Mouse (Mus musculus) adipose tissue, adult 10 weeks (tissue): ENCODE measurements around the gene Csnk2a2. TPM values are rescaled to one million over a fixed set of nuclear protein-coding genes. Genes with fewer than 3 reads are reported as not detected.

ENCODE experiments used
- polyA plus RNA-seq: library from polyadenylated mRNA; stranded (reverse); fragments of 350-450 nt; fragmentation: Illumina TruSeq; extraction: RNeasy Lipid Tissue Mini Kit (QIAGEN cat#74804); gene quantifications from one replicate; pipeline ENCODE4 v1.2.3, GENCODE M21; 2014; ENCODE audit warnings: low read depth, low replicate concordance

Gene Csnk2a2
- 43.6 TPM for polyA plus RNA-seq

DNA sequence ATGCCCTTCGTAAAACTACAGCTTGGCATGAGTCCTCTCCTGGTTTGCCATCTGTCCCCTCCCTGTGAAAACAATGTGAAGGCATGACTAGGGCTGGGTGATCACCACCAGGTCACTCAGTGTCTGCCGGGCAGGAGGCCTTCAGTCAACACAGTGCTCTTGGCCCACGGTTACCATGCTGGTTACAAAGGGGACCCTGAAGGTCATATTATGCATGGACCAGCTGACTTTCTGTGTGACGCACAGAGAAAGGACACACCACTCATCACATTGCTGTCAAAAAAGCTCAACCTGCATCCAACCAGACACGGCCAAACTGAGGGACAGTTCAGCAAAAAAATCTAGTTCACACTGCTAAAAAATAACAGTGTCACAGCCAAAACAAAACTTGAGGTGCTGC lies at the start of gene Csnk2a2:
TSS of gene Csnk2a2 (minus strand) at position 34 of the 400 bp plus-strand sequence.

DNA sequence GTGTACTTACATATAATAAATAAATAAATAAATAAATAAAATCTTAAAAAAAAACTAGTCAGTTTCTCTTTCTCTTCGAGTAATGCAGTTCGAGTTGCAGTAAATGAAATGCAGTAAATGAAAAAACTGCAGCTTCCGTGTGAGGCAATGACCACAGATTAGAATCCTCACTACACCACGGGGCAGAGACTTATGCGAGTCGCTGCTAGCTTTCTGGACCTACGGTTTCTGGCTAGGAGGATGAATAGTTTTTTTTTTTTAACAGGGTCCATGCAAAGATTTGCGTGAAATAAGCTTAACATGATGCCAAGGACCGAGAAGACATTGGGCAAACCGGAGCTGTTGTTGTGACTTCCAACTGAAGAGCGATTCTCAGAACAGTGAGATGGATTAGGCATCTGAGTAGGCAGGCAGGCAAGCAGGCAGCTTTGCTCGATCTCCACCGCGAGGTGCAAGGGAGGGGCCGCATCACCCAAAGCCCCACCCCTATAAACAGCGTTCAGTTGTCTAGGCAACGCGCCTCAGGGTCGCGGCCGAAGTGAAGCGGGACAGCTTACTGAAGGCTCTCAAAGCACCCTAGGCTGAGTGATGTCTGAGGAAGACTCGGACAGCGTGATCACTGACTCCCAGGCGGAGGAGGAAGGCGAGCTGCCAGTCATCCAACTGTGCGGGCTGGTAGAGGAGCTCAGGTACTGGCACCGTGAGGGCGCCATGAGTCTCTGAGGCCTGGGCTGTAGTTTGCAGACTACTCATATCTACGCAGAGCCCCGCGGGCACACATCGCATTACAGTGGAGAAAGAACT lies 43.9 kb upstream of the Csnk2a2 start, which contains the start of gene Ccdc113:
TSS of gene Ccdc113 (plus strand) at position 502 of the 804 bp plus-strand sequence.

DNA sequence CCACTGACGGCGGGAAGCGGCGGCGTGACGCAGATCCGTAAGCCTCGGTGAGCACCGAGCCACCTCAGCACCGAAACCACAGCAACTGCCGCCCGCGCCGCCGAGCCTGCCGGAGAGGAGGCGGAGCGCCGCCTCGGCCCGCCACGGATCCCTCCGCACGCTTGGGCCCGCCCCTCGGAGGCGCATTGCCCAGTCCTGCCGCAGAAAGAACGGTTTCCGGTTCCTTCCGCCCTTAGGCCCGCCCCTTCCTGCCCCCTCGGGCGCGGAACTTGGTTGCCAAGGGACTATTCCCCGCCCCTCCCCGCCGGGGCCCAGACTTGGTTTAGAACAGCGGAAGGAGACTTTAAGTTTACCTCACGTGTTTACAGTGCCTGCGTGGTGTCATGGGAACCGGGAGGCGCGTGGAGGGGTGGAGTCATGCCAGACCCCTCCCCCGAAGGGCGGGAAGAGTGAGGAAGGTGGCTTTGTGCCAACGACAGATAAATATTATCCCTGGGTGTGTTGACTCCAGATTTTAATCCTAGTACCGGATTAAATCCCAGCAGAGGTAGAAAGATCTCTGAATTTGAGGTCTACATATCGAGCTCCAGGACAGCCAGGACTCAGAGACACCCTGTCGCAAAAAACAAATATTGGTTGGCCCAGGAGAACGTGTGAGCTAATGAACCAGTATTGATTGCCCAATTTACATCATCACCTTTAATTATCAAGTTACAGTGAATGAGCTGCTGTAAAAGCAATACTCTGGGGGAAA lies 55.0 kb downstream of the Csnk2a2 start, which contains the start of gene Cfap20:
TSS of gene Cfap20 (minus strand) at position 184 of the 754 bp plus-strand sequence.

Other genes with a start within 250 kb of the Csnk2a2 start
- 0.69 TPM for gene Cngb1, start 183.5 kb downstream of the Csnk2a2 start, polyA plus RNA-seq
- gene Tepp, start 179.5 kb downstream of the Csnk2a2 start, polyA plus RNA-seq: 2.0 TPM
- gene Zfp319, start 158.1 kb downstream of the Csnk2a2 start, polyA plus RNA-seq: 6.2 TPM
- gene Usb1, start 157.8 kb downstream of the Csnk2a2 start, polyA plus RNA-seq: 20.1 TPM
- 7.7 TPM for gene Mmp15, start 137.8 kb downstream of the Csnk2a2 start, polyA plus RNA-seq
- gene Cfap20, start 55.2 kb downstream of the Csnk2a2 start, polyA plus RNA-seq: 46.9 TPM
- gene Ccdc113, start 44.0 kb upstream of the Csnk2a2 start, polyA plus RNA-seq: 6.9 TPM
- 3.7 TPM for gene Prss54, start 86.3 kb upstream of the Csnk2a2 start, polyA plus RNA-seq
- gene Gins3, start 143.4 kb upstream of the Csnk2a2 start, polyA plus RNA-seq: 4.0 TPM
- 51.5 TPM for gene Ndrg4, start 186.9 kb upstream of the Csnk2a2 start, polyA plus RNA-seq
- 17.6 TPM for gene Setd6, start 225.8 kb upstream of the Csnk2a2 start, polyA plus RNA-seq